Mouse (Mus musculus) layer of hippocampus, adult 9-10 months (tissue): Measurements from ENCODE around the gene Leng9.

Experiments
- DNase-seq: peaks from one replicate; pipeline ENCODE4 v3.0.0; 2022; ENCODE audit warnings: low spot score

Leng9 gene

DNA sequence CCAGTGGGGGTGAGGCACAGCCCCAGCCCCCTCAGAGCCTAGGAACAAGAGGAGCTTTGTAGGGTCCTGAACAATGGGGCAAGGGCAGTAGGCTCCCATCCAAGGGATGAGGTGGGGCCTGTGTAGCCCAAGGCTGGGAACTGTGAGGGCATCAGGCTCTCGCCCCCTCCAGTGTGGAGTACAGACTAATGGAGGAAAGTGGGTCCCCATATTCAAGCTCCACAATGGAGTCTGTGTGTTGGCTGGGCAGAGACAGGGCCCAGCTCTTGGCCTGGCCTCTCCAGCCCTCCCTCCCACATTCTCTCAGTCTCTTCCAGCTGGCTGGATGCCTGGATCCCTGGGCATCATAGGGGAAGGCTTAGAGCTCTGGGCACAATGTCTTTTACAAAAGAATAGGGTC is 26.4 kb downstream of the Leng9 start:
- DNase-seq, result no peak

DNA sequence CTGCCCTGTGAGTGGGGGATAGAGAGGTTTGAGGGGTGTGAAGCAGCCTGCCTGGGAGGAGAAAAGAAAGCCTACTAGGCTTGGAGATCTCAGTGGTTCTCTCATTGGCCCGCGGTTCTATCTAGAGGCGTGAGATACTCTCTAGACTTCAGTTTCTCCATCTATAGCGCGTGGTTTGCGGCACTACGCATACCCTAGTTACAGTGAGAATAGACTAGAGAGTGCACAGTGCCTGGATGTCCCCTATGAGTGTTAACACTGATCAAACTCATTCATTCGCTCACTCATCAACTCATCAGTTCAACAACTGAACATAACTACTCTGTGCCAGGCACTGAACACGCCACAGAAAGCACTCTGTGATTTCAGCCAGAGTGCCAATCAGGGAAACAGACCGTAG is 27.4 kb downstream of the Leng9 start:
- no peak for DNase-seq

DNA sequence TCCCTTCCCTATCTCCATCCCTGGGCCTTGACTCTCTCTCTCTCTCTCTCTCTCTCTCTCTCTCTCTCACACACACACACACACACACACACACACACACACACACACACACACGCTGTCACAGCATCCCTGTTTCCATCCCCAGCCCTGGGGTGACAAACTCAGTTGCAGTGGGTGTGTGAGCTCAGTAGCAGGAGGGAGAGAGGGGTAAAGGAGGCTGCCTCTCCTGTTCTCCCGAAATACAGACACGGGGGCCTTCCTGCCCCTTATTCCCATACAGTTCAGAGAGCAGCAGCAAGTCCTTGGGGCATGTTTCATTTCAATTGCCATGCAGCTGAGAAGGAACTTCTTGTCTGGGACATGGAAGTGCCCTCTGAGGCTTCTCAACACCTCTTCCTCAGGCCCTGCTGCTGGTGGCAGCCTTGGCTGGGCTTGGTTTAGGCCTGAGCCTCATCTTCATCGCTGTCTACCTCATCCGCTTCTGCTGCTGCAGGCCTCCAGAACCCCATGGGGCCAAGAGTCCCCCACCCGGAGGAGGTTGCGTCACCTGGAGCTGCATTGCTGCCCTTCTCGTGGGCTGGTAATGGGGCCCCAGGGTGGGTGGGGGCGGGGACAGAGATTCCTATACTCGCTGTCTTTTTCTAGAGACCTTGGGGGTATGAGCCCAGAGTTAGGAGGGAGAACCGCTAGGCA is 28.0 kb downstream of the Leng9 start:
- no peak for DNase-seq

DNA sequence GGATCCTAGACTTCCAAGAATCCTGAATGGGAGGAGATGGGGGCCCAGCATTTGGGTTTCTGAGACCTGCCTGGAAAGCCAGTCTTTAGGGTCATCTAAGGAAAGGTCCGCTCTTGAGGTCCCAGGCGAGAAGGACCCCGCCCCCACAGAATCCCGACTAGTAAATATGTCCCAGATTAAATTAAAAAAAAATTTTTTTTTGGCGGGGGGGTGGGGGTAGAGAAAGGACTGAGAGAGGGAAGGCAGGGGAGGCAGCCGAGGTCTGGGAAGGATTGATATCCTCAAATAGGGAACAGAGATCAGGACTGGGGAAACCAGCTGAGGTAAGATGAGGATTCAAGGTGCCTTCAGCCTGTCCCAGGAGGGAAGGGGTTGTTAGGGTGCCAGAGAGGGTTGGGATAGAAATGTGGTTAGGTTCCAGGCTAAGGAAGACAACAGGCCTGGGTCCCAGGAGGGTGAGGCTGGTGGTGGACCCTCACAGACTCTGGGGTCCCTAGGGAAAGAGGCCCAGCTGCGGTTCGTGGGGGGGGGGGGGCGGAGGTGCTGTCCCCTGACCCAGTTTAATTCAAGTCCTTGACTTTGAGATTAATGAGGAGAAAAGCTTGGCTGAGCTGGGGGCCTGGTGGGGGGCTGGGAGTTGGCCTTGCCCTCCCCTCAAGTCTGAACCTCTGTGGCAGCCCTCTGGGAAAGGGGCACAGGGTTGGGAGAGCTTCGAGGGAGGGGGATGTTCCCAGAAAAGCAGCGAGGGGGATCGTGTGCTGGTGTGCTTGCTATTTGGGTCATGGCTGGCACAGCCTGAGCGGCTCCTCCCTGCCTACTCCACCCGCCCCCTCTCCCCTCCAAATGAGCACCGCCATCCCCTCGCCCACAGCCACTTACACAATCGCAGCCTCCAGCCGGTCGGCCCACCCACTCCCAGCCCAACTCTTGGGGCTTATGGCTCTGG is 29.9 kb downstream of the Leng9 start:
- no peak for DNase-seq

GRCm38 (mm10) chr7:4119344-4119902 is 30.8 kb downstream of the Leng9 start, which contains the start of gene Ttyh1:
Gene Ttyh1 (plus strand): TSS chr7:4119408.
- no peak for DNase-seq

DNA sequence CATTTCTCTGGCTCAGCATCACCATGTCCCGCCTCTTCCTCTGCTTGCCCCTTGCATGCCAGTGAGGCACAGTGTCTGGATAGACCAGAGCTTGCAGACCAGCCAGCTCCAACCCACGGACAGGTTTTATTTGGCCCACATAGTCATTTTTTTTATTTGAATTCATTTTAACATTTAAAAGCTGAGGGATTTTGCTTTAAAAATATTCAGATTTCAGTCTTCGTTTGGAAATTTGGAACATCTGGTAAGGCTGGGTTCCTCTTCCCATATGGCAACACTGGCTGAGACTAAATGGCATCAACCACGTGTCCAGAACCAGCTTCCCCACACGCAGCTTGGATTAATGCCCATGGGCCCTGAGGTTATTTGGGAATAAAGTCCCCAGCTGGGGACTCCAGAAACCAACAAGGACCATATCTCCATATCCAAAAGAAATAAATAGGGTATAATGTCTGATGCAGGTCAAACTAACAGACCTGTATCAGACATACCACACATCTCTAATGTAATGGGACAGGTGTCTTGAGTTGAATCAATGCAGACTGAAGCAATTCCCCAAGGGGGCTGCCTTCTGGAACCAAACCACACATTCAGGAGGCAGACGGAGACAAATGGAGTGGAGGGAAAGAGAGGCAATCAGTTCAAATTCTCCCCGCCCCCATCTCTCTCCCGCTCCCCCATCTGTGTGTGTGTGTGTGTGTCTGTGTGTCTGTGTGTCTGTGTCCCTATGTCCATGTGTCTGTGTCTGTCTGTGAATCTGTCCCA is 32.9 kb downstream of the Leng9 start:
- DNase-seq, result no peak

DNA sequence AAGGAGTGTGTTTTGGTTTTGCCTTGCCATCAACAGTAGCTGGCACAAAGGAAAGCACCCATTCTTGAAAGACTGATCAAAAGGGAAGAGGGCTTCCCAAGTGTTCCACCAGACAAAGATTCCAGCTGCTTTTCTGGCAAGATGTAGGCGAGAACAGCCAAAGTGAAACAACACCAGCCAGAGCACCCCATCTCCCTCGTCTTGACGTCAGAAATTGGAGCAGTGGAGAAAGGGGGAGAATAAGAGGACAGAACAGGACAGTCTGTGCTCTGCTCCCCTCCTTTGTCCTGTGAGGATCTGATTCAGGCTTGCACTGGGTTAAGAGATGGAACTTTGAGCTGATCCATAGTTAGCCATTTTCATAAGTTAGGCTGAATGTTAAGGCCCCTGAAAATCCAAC is 38.4 kb downstream of the Leng9 start:
- no peak for DNase-seq

- DNase-seq, result no peak
These were observed 46.8 kb downstream of the Leng9 start for GRCm38 (mm10) chr7:4103411-4103810.

GRCm38 (mm10) chr7:4101144-4101543 is 49.0 kb downstream of the Leng9 start:
- DNase-seq, result no peak

- DNase-seq, result no peak
These were observed 51.3 kb downstream of the Leng9 start for GRCm38 (mm10) chr7:4098832-4099231.

- no peak for DNase-seq
These were observed 51.9 kb downstream of the Leng9 start for GRCm38 (mm10) chr7:4098301-4098700.
